Mouse (Mus musculus) ovary, postnatal 36 days (tissue): Measurements from ENCODE around the gene Dtwd1.
"Not testable (repeated sequence)": the region's sequence is repeated elsewhere in the genome, so short reads cannot be mapped to it uniquely, and the experiment has no call there.

Experiments
- DNase-seq: peaks from one replicate; pipeline ENCODE4 v3.0.0; 2022; ENCODE audit warnings: low spot score, mixed read lengths

Dtwd1 gene

GRCm38 (mm10) chr2:126151855-126152571, at the start of gene Dtwd1, which contains the start of gene Fam227b:
Dtwd1 (plus strand) TSS chr2:126152141.
Fam227b (minus strand) TSS chr2:126152004.
- DNase-seq = peak; percentile 98

DNA sequence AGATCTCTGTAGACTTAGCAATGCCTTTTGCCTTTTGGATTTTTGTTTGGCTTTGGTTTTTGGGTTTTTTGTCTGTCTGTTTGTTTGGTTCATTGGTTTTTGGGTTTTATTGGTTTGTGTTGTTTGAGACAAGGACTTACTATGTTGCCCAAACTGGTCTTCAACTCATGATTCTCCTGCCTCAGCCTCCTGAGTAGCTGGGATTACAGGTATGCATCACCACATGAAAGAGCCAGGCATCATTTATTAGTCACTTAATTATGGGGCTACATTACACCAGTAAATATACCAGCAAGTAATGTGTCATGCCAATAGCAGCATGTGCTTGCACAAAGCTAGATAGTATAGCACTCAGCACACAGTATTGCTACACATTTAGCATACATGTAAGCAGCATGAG, 4.2 kb upstream of the Dtwd1 start:
- DNase-seq = no peak

DNA sequence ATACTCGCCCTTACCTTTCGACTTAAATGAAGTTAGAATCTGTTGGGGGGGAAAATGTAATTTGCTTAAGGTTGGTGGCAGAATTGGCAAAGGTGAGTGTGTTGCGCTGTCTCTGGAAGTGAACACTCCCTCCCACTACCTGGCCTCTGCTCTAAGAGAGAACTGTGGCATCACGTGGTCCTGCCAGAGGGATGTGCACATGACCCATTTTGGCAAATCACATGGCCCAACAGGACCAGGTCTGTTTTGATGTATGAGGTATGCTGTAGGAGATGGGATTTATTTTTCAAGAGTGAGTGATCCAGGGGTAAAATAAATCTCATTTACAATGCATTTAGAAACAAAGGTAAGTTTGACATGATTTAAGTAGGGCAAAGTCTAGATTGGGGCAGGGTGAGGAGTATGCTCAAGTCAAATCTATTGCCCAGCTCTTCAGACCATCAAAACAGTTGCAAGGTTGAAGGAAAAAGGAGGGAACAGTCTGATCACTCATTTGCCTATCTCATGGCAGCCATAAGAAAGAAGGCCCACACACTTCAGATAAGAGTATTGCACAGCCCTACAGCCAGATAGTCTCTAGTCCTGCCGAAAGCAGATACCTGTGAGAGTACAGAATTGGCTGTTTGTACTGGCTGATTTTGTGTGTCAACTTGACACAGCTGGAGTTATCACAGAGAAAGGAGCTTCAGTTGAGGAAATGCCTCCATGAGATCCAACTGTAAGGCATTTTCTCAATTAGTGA, 13.5 kb downstream of the Dtwd1 start:
- DNase-seq = no peak

- DNase-seq = no peak
Measured at GRCm38 (mm10) chr2:126166335-126166734, 14.4 kb downstream of the Dtwd1 start.

DNA sequence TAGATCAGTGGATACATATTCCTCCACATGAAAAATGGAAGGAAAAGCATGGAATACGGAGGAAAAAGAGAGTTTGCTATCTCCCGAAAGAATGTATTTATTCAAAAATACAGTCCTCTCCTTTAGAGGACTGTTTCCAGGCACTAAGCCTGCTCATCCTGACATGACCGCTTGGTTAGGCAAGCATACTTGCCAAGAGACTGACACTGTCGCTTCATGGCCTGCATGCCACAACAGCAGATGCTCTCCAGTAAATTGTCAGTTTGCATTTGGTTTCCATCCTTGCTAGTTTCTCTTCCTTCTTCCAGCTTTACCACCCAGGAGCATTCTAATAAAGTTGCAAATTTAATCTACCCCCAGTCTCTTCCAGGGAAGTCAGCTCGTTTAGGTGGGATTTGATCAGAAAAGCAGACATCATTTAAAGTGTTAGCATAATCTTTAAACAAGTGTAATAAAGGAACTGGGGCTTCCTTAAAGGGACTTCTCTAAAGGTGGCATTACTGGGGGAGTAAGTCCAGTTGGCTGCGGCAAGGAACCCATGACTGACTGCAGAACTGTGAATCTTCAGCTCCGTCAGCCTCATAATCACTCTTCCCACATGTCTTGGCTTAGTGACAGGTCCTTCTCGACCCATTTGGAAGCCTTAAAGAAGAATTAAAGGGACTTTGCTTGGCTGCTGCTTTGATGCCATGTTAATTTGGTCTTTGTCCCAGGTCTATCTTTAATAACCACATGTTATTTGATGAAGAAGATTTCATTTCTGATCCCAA, 15.1 kb downstream of the Dtwd1 start:
- DNase-seq = no peak

DNA sequence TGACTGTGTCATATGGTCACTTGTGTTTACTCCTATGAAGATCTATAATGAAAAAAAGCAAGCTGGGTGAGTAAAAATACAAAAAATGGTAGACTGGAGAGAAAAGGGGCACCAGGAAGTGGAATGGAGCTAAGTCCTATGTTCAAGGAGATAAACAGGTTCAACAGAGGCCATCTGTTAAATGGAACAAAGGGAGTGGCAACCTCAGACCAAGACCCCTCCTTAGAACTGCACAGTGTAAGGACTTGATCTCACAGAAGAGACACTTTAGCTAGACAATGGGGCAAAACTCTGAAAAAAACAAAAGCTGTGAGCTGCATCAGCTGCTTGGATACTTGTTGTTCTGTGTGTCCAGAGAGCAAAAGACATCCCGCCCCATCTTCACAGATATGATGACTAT, 19.5 kb downstream of the Dtwd1 start:
- no peak for DNase-seq

- DNase-seq = no peak
Measured at GRCm38 (mm10) chr2:126191306-126191705, 39.4 kb downstream of the Dtwd1 start.

GRCm38 (mm10) chr2:126192129-126192528, 40.2 kb downstream of the Dtwd1 start:
- no peak for DNase-seq

DNA sequence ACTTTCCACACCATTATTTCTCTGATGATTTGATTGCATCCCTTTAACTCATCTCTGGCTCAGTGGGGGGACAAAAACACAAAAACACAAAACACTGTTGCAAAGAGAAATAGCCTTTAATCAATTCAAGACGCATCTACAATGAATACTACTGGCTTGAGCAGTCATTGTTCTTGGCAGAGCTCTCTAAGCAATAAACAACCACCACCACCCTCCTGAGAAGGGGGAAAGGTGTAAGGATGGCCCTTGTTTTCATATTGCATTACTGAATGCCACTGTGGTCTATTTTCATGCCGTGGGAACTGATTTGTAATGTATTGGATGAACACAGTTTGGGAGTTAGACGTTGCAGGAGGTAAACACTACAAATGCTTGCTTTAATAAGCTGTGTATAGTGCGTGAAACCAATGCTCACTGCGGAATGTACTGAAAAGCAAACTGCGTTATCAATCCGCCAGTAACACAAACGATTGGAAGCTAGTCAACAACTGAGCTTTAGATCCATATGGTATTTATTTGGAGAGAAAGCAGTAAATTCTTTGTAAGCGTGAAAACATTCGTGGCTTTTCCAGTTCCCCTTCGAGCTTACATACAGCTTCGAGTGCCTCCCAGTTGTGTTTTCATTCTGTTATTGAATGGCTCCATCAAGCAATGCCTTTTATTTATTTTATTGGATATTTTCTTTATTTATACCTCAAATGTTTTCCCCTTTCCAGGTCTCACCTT, 43.9 kb downstream of the Dtwd1 start:
- DNase-seq = no peak

GRCm38 (mm10) chr2:126198971-126199370, 47.0 kb downstream of the Dtwd1 start:
- DNase-seq = no peak

DNA sequence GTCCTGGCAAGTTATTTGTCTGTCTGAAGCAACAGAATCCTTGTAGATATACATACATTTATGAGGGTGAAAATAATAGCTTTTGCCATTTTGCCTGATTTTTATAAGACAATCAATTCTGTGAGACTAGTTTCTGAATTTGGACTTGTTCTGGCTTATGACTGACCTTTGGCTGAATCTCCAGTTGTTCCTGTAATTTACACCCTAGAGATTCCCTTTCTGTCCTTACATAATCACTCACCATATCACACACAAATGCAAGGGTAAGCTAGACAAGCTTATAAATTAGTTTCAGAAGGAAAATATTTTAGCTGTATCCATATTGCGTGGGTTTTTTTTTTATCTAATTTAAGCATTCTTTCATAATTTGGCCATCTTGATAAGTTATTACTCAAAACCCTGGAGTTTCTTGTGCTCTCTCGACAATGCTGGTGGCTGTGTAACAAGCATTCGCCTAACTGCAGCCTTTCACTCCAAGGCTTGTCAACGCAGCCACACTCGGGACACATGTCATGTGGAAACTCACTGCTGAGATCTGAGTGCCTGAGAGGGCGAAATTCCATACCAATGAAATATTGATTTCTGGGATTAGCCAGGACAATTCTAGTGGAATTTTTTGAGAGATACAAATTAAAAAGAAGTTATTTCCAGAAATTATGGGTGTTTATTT, 59.2 kb downstream of the Dtwd1 start:
- DNase-seq = no peak

GRCm38 (mm10) chr2:126214800-126215199, 62.9 kb downstream of the Dtwd1 start, which contains the start of gene Gm17555:
Gm17555 (plus strand) TSS chr2:126215100.
- not testable (repeated sequence) for DNase-seq
